Mouse (Mus musculus) skeletal muscle tissue, adult 2 months (tissue): ENCODE data around the gene Gm12216.
A peak's percentile ranks its signal among the peaks of the same experiment; 100 is the strongest.

Experiments
- DNase-seq: peaks from one replicate; pipeline ENCODE4 v3.0.0-alpha.2; 2012; ENCODE audit warnings: low read depth, low spot score

Gene Gm12216

DNA sequence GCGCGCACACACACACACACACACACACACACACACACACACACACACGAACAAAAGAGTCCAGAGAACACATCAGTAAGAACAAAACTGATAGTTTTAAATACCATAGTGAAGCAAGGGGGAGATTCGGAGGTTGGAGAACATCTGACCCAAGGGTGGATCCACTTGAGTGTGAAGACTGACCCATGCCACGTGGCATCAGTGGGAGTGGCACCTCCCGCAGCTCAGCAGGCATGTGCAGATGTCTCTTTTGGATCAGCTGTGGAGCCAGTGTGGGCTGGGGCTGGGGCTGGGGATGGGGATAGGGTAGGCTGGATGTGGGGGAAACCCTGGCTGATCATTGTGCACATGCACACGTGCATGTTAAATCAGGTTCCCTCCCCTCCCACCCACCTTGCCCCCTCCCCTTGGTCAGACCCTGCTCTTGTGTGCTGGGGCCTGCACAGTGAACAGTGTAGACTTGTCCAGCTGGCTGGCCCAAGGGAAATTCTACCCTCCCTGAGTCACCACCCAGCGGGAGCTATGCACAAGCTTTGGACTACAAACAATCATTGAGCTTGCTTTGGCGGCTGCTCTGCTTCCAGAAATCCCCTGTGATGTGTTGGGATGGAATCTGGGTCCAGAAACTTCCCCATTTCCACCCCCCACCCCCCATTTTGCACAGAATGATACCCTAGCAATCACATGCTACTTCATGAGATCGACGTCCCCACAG, 37.7 kb downstream of the Gm12216 start:
- DNase-seq: no peak

DNA sequence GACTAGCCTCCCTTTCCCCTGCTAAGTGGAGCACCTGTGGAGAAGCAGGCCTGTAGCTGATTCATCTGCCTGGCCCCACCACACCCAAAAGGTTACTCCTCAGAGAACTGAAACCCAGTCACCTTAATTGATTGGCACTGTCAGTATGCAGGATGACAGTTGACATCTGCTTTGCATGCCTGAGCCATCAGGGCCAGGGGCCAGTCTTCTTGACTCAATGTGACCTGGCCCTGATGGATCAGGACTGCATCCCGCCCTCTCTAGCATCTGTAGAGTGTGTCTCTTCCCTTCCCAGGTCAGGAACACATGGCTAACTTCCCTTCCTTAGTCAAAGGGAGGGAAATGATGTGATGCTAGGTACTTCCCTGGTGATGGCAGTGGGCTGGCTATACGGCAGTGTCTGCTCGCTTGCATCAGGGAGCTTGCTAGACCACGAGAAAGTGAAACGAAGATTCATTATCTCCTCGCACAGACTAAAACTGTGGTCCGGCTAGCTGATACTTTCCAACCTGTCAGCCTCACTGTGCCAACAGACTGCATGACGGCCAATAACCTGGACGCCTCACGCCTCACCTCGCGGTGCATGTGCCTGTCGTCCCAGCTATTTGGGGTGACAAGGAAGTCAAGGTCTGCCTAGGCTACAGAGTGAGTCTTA, 38.4 kb downstream of the Gm12216 start:
- no peak for DNase-seq

DNA sequence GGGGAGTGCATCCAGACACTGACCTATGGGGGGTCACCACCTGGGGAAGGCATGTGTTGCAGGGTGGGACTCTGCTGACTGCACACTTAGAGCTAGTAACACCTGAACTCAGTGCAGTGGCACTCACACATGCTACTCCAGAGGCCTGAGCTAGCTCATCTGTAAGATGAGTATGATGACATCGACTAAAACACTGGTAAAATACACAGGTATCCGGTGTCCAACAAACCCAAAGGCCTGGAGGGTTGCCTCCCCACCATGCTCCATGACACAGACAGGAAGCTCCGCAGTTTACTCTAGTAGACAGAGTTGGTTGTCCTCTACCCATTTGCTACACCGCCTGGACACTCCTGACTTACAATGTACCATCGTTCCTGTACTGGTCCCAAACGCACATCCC, 39.5 kb downstream of the Gm12216 start:
- no peak for DNase-seq

DNA sequence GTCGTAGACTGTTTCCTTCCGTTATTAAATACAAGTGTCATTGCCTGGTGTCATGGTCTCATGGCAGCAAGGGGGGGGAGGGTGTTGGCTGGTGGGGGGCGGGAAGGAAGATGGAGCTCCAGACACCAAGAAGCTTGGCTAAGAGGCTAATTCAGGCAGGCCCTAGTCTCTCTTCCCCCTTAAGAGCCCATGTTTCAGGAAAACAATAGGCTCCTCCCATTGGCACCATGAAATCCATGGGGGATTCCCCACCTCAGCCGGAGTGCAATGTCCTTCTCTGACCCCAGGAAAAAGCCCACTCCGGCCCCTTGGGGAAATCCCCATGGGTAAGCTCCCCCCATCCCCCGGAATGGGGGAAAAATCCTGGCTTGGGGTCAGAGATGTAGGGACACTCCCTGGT, 40.3 kb downstream of the Gm12216 start:
- DNase-seq: no peak

DNA sequence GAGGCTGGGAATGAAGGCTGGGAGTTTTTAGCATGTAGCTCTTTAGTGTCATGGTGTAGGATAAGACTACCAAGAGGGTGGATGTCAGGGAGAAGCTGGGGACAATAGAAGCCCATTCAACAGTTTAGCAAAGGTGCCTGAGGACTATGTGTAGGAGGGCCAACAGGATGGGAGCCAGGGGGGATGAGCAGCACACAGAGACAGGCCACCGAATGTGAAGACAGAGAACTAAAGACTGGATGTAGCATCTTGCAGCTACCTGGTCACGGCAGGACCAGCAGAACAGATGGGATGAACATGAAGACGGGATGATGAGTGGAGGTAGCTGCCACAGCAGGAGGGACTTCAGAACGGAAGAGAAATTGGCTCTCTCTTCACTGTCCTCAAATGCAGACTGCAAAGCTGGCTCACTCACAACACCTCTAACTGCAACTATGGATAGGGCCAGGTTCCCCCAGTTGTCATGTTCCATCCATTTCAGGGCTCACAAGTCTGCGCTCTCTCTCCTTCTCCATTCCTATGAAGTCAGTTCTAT, 42.1 kb downstream of the Gm12216 start:
- no peak for DNase-seq

DNA sequence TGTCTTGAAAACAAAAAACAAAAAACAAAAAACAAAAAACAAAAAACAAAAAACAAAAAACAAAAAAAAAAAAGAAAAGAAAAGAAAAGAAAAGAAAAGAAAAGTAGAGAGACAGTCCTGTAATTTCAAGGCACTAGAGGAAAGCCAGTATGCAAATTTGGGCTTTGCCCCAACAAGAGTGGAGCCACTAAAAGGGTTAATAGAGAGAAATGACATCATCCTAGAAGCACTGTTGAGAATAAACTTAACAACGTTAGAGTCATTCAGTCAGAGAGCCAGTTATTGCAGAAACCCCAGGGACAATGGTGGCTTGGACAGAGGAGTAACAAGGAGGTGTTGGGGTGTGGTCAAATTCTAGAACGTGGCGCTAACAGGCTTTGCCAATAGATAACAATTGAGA, 44.2 kb downstream of the Gm12216 start:
- DNase-seq: no peak

DNA sequence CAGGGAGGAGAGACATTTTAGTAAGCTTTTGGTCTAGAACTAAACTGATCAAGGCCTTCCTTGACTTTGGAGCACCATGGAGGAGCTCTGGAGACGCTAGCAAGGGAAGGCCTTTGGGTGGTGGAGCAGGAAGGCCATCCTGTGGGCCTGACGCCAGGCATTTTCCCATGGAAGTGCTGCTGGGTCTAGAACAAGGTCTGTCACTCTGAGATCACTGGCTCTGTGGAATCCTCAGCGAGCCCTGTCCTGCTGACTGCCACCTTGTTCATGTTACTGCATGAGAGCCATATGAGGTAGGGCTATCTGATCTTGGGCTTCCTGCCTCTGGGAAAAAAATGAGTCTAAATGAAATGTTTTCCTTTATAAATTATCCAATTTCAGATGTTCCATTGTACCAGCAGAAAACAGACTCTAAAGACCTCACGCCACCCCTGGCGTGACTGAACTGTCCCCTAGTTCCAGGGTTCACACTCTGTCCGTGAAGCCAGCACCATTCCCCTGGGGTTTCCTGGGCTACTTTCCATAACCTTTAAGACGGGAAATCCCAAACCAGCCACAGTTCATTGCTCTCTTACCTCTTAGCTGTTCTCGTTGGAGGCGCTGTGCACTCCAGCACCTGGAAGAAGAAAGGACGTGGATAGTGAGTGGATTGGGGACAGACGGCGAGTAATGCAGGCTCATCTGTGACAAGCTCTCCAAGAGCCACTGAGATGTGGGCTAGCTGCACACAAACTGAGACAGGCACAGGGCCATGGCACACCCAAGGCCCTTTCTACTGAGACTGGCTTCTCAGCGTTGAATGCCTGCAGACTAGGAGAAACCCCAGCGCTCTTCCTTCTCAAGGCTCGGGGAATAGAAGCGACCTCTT, 45.8 kb downstream of the Gm12216 start:
- DNase-seq: peak; percentile 85

DNA sequence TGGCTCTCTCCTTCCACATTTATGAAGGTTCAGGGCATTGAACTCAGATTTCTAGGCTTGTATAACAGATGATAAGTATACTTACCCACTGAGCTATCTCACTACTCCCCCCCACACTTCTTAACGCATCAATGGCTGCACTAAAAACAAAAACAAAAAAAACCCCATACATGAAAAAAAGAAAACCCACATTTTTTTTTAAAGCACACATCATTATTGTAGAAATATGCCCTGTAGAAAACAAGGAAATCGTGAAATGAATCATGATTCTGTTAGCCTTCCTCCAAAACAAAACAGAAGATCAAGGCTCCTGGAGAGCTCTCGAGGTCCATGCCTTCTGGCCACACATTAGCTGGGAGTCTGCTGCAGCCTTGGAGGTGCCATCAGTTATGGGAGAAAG, 47.7 kb downstream of the Gm12216 start:
- no peak for DNase-seq

DNA sequence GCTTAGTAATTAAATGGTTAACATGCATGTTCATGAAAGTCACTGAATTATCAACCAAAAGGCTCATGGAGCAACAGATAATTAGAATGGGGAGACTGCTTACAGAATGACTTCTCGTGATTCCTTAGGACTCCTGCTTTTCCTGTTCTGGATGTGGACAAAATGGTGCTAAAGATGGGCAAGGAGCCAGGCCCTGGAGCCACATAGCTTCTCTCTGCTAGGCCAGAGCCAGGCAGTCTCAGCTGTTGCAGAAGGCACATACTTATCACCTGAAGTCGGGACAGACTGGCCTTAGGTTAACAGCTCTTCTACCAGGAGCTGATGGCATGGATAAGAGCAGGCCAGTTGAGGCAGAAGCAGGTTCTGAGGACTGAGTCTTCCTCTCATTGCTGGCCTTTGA, 48.3 kb downstream of the Gm12216 start:
- no peak for DNase-seq

DNA sequence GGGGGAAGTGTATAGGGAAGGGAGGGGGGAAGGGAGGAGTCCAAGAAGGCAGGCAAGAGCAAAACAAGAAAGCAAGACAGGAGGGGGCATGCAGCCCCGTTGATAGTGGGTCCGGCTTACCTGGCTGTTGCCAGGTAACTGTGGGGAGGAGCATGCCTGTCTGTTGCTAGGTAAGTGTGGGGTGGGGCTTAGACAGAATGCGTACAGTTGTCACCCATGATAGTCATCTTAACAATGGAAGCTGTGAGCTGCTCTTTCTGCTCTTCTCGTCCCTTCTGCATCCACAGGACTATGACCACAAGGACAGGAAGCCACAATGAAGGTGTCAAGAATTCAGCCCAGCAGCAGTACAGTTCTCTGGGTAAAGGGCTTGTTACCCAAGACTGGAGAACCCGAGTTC, 48.9 kb downstream of the Gm12216 start:
- DNase-seq: no peak

DNA sequence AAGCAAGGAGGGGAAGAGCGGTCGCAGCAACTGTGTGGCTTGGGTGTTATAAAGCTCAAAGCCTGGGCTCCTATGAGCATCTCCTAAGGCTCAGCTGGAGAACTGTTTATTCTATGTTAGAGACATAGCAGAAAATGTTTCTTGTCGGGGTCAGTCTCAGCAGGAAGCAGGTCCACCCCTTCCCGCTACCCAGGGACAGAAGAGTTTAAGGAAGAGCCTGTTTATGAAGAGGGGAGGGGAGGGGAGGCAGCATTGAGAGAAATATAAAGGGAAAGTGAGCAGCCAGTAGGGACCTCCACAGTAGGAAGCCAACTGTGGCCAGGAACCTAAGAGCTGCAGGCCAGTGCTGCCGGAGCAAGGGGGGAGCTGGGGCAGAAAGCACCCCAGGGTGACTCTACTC, 49.7 kb downstream of the Gm12216 start:
- no peak for DNase-seq

DNA sequence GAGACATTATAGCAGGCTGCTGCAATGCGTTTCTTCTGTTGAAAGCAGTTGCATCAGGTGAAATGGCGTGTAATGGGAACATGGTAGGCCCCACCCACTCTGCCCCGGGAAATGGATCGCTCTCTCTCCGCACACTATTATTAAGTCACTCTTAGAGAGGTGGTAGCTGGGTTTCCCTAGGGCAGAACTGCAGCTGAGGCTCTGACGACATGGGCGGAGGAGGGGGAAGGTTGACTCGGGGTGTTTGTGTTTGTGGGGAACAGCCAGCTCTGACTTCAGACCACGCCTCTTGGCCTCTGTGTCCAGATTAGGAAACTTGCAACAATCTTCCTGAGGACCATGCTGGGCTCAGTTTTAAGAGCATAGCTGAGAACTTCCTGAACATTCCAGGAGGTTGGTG, 53.3 kb downstream of the Gm12216 start:
- DNase-seq: peak; percentile 82

DNA sequence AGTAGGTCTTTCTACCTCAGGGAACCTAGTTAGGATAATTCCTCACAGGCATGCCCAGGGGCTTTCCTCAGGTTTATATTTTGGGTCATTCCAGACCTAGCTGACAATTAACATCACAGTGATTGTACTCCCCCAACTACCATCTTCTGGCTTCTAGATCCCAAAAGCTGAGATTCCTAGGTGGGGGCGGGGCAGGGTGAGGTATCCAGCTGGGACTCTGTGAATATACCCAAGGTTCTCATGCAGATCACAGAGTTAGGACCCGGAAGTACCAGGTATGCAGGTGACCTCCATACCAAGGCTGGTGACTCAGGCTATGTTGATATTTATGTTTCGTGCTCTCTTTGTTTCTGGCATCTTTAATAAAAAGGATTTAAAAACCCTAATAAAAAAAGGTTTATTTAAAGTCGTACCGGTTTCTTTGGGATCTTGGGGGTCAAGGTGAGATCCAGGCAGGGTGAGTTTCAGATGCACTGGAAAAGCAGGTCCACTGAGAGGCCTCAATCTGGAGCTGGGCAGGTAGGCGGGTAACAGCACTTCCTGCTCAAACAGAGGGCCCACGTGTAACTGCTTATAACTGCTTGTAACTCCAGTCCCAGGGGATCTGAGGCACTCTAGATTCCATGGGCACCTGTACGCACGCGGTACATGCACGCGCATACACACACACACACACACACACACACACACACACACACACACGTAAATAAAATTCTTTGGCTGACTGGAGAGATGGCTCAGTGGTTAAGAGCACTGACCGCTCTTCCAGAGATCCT, 54.3 kb downstream of the Gm12216 start:
- no peak for DNase-seq

DNA sequence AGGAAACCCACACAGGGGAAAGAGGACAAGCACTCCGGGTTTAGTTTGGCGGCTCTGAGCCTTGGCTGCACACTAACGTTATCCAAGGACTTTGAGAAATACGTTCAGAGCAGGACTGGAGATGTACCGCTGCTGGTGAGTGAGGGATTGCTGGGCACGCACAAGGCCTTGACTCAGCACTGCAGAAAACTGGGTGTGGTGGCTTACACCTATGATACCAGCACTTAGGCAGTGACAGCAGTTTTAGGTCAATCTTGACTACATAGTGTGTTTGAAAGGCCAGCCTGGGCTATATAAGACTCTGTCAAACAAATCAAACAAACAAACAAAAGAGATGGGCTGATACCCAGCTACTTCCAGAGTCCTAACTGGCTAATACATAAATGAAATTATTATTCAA, 55.6 kb downstream of the Gm12216 start:
- no peak for DNase-seq

DNA sequence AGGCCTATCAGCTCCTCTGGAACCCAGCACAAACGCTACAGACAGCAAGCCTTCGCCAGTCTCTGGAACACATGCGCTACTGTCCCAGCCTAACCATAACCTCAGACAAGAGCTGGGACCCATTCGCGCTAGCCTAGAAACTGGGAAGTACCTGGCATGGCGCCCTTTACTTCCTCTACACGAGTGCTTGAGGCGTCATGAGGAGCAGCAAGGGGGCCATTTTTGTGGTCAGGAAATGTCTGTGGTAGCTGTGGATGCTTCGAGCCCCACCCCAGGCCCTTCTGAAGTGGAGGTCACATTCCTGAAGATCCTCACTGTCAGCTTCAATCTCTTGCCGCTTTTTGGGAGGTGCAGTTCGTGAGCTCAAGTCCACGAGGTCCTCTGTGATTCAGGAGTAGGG, 56.0 kb downstream of the Gm12216 start:
- DNase-seq: no peak

DNA sequence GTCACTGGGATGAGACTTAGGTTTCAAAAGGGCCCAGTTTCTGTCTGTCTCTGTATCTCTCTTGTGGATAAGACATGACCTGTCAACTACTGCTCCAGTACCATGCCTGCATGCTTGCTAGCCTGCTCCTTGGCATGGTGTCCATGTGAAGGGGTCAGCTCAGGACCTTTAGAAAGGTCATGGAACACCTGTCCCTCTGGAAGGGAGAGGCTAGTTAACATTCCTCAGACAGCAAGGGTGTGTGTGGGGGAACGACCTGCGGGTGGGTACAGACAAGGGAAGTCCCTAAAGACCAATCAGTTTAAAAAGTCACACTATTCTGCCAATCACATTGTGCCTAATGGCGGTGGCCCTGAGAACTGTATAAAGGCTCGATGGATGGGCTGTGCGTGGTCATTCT, 58.1 kb downstream of the Gm12216 start:
- no peak for DNase-seq

DNA sequence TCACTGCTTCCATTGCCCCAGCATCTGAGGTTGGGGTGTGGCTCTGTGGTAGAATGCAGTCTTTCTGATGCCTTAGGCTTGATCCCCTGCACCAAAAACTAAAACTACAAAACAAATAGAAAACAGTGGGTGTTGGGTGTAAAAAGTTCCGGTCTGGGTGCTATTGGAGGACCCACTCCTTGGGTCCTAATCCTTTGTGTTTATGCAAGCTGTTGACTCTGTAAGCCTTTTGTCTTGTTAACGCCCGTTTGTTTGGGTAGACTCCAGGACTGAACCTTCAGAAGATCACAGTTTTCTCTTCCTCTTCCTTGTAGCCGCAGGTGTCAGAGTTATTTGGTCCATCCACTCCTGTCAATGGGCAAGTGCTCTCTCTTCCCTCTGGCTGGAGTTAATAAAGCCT, 59.0 kb downstream of the Gm12216 start:
- DNase-seq: no peak

DNA sequence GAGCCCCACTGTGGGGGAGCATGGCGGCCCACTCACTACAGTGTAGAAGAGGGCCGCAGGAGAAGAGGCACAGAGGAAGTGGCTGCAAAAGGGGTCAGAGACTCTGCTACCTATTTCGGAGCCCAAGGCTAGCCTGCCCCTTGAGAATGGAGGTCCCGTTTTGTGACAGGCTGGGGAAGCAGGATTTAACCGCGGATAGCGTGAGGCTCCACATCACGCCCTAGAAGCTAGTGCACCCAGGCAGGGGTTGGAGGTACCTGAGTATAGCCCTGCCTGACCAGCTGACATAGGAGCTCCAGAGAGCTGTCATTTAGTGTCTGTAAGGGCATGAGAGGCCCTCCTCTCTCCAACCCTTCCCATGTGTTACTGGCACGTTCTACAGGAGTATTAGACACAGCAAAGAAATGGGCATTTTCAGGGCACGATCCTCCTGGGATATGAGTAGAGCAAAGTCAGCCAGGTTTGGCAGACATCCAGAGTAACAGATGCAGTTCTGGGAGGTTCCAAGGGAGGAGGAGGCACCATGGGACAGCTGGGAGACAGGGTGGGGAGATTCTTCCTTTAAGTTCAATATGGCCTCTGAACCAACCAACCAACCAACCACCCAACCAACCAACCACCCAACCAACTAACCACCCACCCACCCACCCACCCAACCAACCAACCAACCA, 60.9 kb downstream of the Gm12216 start:
- no peak for DNase-seq

DNA sequence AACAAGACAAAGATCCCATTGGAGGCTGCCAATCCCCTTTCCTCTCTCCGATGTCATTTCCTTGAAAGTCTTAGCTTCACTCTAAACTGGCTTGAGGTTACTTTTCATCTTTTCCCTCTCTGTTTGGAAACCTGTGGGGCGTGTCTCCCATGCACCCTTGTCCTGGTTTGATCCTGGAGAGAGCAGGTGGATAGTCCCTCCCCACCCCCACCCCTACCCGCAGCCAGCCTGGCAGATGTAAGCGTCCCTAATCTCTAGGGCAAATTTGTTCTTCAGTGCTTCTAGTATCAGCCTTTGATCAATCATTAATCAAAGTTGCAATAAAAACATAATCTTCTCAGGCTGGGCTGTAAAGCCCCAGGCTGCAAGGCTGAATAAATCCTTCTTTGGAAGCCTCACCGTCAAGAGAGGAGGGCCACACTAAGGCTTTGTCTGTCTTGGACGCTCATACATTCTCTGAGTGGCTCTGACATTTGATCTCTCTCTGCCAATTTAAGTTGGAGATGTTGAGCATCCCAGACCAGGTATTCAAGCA, 61.6 kb downstream of the Gm12216 start:
- DNase-seq: no peak

DNA sequence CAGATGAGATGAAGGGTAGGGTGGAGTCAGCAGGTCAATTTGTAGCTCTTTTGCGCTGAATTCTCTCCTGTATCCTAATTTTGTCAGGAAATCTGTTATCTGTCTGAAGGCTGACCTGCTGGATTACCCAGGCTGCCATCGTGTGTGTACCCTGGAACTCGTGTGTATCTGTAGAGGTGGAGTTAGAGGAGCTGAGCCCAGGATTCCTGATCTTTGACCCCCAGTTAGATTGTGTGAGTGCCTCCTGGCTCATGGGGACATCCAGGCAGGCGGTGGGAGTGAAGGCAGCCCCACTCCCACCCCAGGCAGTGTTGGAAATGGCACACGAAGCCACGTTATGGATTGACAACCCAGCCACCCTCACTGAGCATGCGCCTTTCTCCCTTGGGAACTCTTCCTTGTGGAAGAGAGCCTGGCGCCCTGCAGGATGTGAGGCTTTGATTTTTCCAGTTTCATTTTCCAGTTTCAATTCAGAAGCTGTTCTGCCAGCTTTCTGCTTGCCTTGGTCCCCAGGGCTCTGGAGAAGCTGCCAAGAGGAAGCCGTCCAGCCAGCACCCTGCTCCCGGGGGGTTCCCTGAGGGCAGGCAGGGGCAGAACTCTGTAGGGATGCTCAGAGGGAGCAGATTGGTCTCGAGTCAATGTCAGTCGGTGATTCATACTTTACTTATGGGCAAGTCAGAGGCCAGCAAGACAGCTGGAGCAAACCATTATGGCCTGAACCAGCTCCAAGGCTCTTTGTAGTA, 62.5 kb downstream of the Gm12216 start:
- peak; percentile 56 for DNase-seq
